Mouse (Mus musculus): ENCODE measurements at regions not wholly inside any gene's neighbourhood (a gene's known extent, or its start where the extent isn't known, plus 50 kb on each side); places are given as distances from the start of the nearest gene placed in this dataset.
A peak's percentile ranks its signal among the peaks of the same experiment; 100 is the strongest.

DNA sequence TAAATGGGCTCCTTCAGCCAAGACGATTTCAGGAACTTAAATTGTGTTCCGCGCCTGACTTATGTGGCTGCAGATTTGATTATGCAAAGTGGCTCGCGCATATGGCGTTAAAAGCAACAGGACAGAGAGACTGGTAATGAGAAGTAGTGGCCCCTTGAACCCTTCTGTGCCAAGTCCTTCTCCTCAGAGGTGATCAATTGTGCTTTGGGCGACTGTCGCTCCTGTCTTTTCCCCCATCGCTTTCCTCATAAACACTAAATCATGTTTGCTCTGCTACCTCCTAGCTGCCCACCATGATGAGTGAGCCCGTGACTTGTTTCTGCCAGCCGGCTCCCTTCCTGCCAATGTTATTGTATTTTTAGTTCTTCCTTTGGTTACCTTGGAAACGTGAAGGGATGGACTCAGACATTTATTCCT, 360.2 kb downstream of the Matn1 start:
- no peak overlapping the region for H3K4me2 ChIP-seq (replicated peaks; ENCODE audit: low read depth, low read length)
- no peaks in the 10 kb centered on the region for H3K9me3 ChIP-seq (ENCODE audit: low read length)
- no peak overlapping the region for H3K27ac ChIP-seq (ENCODE audit: low read length)
- H3K4me3 ChIP-seq (ENCODE audit: low read depth, low read length) = no peak overlapping the region
- DNase-seq (ENCODE audit: low spot score) (no peak), ATAC-seq (no peak)
- no peaks in the 10 kb centered on the region for H3K36me3 ChIP-seq (ENCODE audit: insufficient read depth, low read length)
- WGBS = 66% methylated on average over 12 of the region's 12 CpGs
- no peak overlapping the region for H3K9ac ChIP-seq (replicated peaks; ENCODE audit: low read depth)
- TF ChIP-seq CTCF (IDR thresholded peaks at IDR 0.05) (no peak), EP300 (IDR thresholded peaks at IDR 0.05) (no peak)
- no peaks in the 10 kb centered on the region for H3K27me3 ChIP-seq (replicated peaks; ENCODE audit: insufficient read depth, low read length)
- H3K4me1 ChIP-seq (ENCODE audit: insufficient read depth, low read depth, low read length) = no peaks in the 10 kb centered on the region

DNA sequence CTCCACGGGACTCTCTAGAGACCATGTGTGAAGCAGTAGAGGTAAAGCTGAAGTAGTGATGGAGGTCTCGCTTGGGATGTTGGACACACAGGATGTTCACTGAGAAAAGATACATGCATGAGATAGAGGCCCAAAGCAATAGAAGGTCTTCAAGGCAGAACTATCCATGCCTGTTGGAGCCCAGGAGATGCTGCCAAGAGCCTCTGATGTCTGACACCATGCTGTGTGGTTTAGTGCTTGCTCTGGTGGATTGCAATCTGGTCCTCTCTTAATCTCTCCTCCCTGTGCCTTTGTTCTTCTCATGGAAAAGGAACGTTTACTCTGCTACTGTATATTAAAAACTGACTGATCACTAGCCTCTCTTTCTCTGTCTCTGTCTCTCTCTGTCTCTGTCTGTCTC, 370.0 kb downstream of the Matn1 start:
- Histone ChIP-seq H3K27me3 (replicated peaks; ENCODE audit: insufficient read depth, low read length) (no peaks in the 10 kb centered on the region), H3K9me3 (ENCODE audit: low read length) (no peaks in the 10 kb centered on the region; the same call in 1 of the 2 replicates), H3K27ac (ENCODE audit: low read length) (no peak overlapping the region), H3K9ac (replicated peaks; ENCODE audit: low read depth) (no peak overlapping the region), H3K4me1 (ENCODE audit: insufficient read depth, low read depth, low read length) (no peaks in the 10 kb centered on the region), H3K4me2 (replicated peaks; ENCODE audit: low read depth, low read length) (no peak overlapping the region), H3K36me3 (ENCODE audit: insufficient read depth, low read length) (no peaks in the 10 kb centered on the region), H3K4me3 (ENCODE audit: low read depth, low read length) (no peak overlapping the region)
- no peak for TF ChIP-seq CTCF (IDR thresholded peaks at IDR 0.05)
- no peak for TF ChIP-seq EP300 (IDR thresholded peaks at IDR 0.05)
- ATAC-seq (no peak), DNase-seq (ENCODE audit: low spot score) (no peak)
- 63% methylated on average over 3 of the region's 3 CpGs for WGBS

DNA sequence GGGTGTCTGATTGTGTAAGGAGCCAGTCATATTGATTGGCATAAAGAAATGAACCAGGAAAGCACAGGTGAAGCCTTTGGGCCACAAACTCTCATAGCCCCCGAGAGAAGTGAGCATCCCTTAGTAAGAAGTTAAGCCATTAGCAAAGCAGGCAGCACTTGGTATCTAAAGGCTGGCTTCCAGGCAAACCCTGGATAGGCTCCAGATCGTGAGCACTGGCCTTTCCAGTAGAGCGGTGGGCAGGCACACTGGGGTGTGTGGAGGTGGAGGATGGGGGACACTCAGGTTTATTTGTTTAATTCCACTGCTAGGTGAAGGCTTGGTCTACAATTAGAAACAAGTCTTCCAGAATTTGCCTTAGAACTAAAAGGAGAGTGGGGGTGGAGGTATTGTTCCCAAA, 371.9 kb downstream of the Matn1 start:
- no peak for DNase-seq (ENCODE audit: low spot score)
- Histone ChIP-seq H3K4me2 (replicated peaks; ENCODE audit: low read depth, low read length) (no peak overlapping the region), H3K9ac (replicated peaks; ENCODE audit: low read depth) (no peak overlapping the region), H3K9me3 (ENCODE audit: low read length) (no peaks in the 10 kb centered on the region; the same call in 1 of the 2 replicates), H3K4me3 (ENCODE audit: low read depth, low read length) (no peak overlapping the region), H3K4me1 (ENCODE audit: insufficient read depth, low read depth, low read length) (no peaks in the 10 kb centered on the region), H3K36me3 (ENCODE audit: insufficient read depth, low read length) (no peaks in the 10 kb centered on the region), H3K27me3 (replicated peaks; ENCODE audit: insufficient read depth, low read length) (no peaks in the 10 kb centered on the region), H3K27ac (ENCODE audit: low read length) (no peak overlapping the region)
- WGBS = 67% methylated on average over 3 of the region's 3 CpGs
- TF ChIP-seq CTCF (IDR thresholded peaks at IDR 0.05) (no peak), EP300 (IDR thresholded peaks at IDR 0.05) (no peak)
- no peak for ATAC-seq

DNA sequence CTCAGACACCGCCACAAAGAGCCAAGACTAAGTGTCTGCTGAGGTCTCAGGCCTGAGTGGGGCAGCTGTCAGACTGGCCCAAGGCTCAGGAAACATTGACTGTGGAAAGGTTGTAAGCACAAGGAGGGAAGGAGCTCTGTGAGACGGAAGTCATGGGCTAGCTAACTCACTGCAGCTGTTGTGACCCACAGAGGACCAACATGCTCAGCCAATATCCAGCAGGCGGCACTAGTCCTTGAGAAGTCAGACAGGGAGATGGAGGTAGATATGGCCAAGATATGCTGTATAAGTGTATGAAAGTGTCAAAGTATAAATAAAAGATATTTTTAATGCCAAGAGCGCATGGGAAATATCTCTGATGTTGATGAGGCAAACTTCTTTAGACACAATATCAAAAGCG, 378.1 kb downstream of the Matn1 start:
- Histone ChIP-seq H3K27ac (ENCODE audit: low read length) (no peak overlapping the region), H3K4me2 (replicated peaks; ENCODE audit: low read depth, low read length) (no peak overlapping the region), H3K4me3 (ENCODE audit: low read depth, low read length) (no peak overlapping the region), H3K9ac (replicated peaks; ENCODE audit: low read depth) (no peak overlapping the region), H3K36me3 (ENCODE audit: insufficient read depth, low read length) (no peaks in the 10 kb centered on the region), H3K9me3 (ENCODE audit: low read length) (no peaks in the 10 kb centered on the region), H3K27me3 (replicated peaks; ENCODE audit: insufficient read depth, low read length) (no peaks in the 10 kb centered on the region), H3K4me1 (ENCODE audit: insufficient read depth, low read depth, low read length) (no peaks in the 10 kb centered on the region)
- DNase-seq (ENCODE audit: low spot score) (no peak), ATAC-seq (no peak)
- TF ChIP-seq EP300 (IDR thresholded peaks at IDR 0.05) (no peak), CTCF (IDR thresholded peaks at IDR 0.05) (peak; percentile 48)
- WGBS = 55% methylated on average over 5 of the region's 5 CpGs

DNA sequence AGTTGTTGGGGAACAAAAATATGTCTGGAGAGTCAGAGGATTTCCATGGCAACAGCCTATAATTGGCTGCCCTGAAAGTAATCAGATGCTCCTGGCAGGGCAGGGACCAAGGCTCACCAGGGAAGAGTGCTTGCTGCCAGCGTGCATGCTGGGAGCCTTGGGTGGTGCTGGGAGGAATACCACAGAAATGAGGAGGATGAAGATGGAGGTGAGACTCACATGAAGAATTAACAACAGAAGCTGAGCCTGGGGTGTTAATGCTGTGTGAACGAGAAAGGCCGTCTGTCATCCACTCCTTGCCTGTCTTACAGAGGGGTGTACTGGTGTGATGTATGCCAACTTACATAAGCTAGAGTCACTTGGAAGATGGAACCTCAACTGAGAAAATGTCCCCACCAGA, 380.3 kb downstream of the Matn1 start:
- ATAC-seq = no peak

DNA sequence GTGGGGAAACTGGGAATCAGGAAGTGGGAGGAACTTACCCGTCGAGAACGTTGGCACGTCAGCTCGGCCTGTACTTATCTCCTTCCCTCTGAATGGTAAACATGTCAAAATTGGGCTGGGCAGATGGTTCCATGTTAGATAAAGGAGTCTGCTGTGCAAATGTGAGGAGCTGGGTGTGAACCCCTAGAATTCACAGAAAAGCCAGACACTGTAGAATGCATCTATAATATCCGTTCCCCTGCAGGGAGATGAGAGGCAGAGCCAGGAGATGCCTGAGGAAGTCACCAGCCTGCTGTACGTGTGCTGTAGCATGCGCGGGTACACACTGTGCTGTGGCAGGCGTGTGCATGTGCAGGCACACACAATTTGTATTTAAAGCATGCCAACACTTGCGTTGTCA, 381.0 kb downstream of the Matn1 start:
- 49% methylated on average over 11 of the region's 11 CpGs for WGBS
- no peak for ATAC-seq
- no peaks in the 10 kb centered on the region for H3K27me3 ChIP-seq (replicated peaks; ENCODE audit: insufficient read depth, low read length)

More for the DNA sequence above, 380.3 kb downstream of the Matn1 start:
- DNase-seq (ENCODE audit: low spot score) = no peak
- H3K9me3 ChIP-seq (ENCODE audit: low read length) = no peaks in the 10 kb centered on the region
- H3K4me2 ChIP-seq (replicated peaks; ENCODE audit: low read depth, low read length) = no peak overlapping the region
- H3K36me3 ChIP-seq (ENCODE audit: insufficient read depth, low read length) = no peaks in the 10 kb centered on the region
- no peak for TF ChIP-seq CTCF (IDR thresholded peaks at IDR 0.05)
- no peak for TF ChIP-seq EP300 (IDR thresholded peaks at IDR 0.05)
- no peaks in the 10 kb centered on the region for H3K4me1 ChIP-seq (ENCODE audit: insufficient read depth, low read depth, low read length)
- H3K27ac ChIP-seq (ENCODE audit: low read length) = no peak overlapping the region
- H3K4me3 ChIP-seq (ENCODE audit: low read depth, low read length) = no peak overlapping the region
- H3K27me3 ChIP-seq (replicated peaks; ENCODE audit: insufficient read depth, low read length) = no peaks in the 10 kb centered on the region
- no peak overlapping the region for H3K9ac ChIP-seq (replicated peaks; ENCODE audit: low read depth)
- 68% methylated on average over 3 of the region's 3 CpGs for WGBS

DNA sequence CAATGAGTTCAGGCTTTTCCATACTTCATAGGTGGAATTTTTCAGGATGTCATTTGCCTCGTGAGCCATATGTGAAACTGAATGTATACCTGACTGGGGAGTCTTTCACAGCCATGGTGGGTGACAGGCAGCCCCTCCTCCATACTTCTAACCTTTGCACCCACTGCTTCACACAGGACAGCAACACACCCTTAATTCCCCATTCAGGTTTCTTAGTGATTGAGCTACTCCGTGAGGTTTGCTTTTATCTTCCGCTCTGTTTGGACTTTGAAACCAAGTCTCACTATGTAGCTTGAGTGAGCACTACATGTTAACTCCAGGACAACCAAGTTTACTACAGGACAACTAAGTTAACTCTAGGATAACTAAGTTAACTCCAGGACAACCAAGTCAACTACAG, 381.4 kb downstream of the Matn1 start:
- Histone ChIP-seq H3K27ac (ENCODE audit: low read length) (no peak overlapping the region), H3K4me1 (ENCODE audit: insufficient read depth, low read depth, low read length) (no peaks in the 10 kb centered on the region)
- WGBS = 76% methylated on average over 3 of the region's 3 CpGs

More for the DNA sequence above, 381.0 kb downstream of the Matn1 start:
- Histone ChIP-seq H3K9me3 (ENCODE audit: low read length) (no peaks in the 10 kb centered on the region), H3K4me2 (replicated peaks; ENCODE audit: low read depth, low read length) (no peak overlapping the region), H3K27ac (ENCODE audit: low read length) (no peak overlapping the region), H3K4me1 (ENCODE audit: insufficient read depth, low read depth, low read length) (no peaks in the 10 kb centered on the region), H3K9ac (replicated peaks; ENCODE audit: low read depth) (no peak overlapping the region), H3K36me3 (ENCODE audit: insufficient read depth, low read length) (no peaks in the 10 kb centered on the region), H3K4me3 (ENCODE audit: low read depth, low read length) (no peak overlapping the region)
- no peak for TF ChIP-seq CTCF (IDR thresholded peaks at IDR 0.05)
- no peak for DNase-seq (ENCODE audit: low spot score)

More for the DNA sequence above, 381.4 kb downstream of the Matn1 start:
- DNase-seq (ENCODE audit: low spot score) = no peak
- ATAC-seq = no peak
- TF ChIP-seq CTCF (IDR thresholded peaks at IDR 0.05) (no peak), EP300 (IDR thresholded peaks at IDR 0.05) (no peak)
- Histone ChIP-seq H3K36me3 (ENCODE audit: insufficient read depth, low read length) (no peaks in the 10 kb centered on the region), H3K4me3 (ENCODE audit: low read depth, low read length) (no peak overlapping the region), H3K9ac (replicated peaks; ENCODE audit: low read depth) (no peak overlapping the region), H3K27me3 (replicated peaks; ENCODE audit: insufficient read depth, low read length) (no peaks in the 10 kb centered on the region), H3K4me2 (replicated peaks; ENCODE audit: low read depth, low read length) (no peak overlapping the region), H3K9me3 (ENCODE audit: low read length) (no peaks in the 10 kb centered on the region)
